Mouse (Mus musculus): ENCODE results near the gene B3gat2.

- TF ChIP-seq CTCF (IDR thresholded peaks at IDR 0.05) (no peak), EP300 (IDR thresholded peaks at IDR 0.05; ENCODE audit: insufficient read depth, low read depth, low read length) (no peak)
Observed at GRCm38 (mm10) chr1:23872194-23872593, 110.6 kb downstream of the B3gat2 start.
